Mouse (Mus musculus): ENCODE data around the gene Nabp2.

DNA sequence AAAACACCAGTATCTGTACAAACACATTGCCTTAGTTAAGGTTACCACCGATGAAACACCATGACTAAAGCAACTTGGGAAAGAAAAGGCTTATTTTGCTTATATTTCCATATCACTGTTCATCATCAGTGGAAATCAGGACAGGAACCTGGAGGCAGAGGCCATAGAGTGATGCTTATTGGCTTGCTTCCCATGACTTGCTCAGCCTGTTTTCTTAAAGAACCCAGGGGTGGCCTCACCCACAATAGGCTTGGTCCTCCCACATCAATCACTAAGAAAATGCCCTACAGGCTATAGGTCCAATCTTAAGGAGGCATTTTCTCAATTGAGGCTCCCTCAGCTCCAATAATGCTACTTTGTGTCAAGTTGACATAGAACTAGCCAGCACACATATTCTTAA, 31.4 kb upstream of the Nabp2 start:
- no peak for TF ChIP-seq CTCF (conservative IDR thresholded peaks at IDR 0.05; ENCODE audit: low read length)
- TF ChIP-seq NANOG (IDR thresholded peaks at IDR 0.05; ENCODE audit: borderline replicate concordance, low read length), result no peak
- no peak for TF ChIP-seq POU5F1 (IDR thresholded peaks at IDR 0.05; ENCODE audit: borderline replicate concordance, low read length)

All from E14TG2a.4 (cell line).